Mouse (Mus musculus) layer of hippocampus, postnatal 36 days (tissue): ENCODE measurements around the gene Frem2. TPM values are rescaled to one million over a fixed set of nuclear protein-coding genes. Genes with fewer than 3 reads are reported as not detected.

Experiments
- DNase-seq, 2 experiments: peaks; one replicate each; pipeline ENCODE4 v3.0.0; 2022
- total RNA-seq, 2 experiments: library from RNA; stranded (reverse); gene quantifications; 2 replicates each; pipeline ENCODE4 v1.2.3; 2021

Frem2 gene
- total RNA-seq, result 1 to 10 TPM; 2.1 to 2.5 TPM

DNA sequence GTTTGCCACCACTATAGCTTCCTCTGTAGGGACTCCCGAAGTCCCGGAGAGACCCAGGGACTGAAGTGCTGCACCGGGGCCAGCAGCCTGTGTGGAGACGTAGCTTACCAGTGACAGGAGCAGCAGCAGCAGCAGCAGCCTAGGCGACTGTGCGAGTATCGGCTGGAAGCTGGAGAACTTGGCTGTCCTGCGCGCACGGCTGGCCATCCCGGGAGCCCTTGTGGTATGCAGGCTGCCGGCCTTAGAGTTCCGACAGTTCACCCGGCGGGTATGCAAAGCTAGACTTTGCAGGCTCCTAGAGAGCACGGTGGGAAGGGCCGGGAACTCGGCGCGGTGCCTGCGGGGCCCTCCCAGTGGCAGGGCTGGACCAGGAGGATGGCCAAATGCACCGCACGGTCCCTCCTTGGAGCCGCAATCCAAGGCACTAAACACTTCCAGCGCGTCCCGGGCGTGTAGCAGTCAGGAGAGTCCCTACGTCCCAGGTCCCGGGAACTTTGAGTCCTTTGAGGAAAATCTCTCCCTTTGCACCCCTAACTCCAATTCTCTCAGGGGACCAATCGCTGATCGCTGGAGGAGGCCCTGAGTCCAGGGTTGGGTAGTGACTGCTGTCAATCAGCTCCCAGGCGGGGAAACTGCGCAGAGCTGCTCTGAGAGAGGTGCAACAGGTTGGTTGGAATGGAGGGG lies at the start of gene Frem2:
Frem2 (minus strand) TSS at position 478 of the 684 bp plus-strand sequence.
- DNase-seq, result peak; percentile 48 to 61

DNA sequence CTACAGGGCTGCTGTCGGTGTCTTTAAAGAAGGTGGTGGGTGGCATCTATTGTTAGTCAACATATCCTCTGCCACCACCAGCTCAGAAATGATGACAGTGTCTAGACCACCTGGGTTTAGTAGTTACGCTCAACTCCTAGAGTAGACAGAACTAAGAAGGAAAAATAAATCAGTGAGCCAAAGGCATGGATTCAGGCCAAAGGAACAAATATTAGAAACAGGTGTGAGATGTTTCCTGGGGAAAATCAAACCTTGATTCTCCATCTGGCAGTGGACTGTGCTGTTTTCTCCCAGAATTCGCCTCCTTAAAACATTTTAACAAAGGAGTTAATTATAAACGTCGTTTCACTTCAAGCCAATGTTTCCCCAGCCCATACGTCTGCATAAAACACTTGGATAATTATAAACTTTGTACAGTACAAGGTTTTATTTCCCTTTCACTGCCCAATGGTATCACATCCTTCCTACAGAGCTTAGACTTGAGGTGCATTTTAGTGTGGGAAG lies 48.9 kb upstream of the Frem2 start:
- DNase-seq, result no peak

DNA sequence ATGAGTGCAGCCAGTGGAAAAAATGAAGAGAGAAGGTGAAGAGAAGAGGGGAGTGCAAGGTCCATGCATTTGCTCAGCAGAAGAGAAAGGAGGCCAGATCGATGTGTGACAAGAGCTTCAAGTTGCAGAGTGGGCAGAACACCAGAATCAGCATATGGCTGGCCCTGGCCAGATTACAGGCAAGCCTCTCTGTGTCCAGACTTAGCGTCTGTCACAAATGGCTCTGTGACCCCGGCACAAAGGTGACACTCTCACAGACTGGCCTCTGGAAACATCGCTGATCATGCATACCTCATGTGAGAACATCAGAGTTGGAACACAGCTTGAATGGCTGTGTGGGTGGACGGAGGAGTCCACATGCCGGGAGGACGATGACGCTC lies 46.0 kb upstream of the Frem2 start:
- no peak for DNase-seq

DNA sequence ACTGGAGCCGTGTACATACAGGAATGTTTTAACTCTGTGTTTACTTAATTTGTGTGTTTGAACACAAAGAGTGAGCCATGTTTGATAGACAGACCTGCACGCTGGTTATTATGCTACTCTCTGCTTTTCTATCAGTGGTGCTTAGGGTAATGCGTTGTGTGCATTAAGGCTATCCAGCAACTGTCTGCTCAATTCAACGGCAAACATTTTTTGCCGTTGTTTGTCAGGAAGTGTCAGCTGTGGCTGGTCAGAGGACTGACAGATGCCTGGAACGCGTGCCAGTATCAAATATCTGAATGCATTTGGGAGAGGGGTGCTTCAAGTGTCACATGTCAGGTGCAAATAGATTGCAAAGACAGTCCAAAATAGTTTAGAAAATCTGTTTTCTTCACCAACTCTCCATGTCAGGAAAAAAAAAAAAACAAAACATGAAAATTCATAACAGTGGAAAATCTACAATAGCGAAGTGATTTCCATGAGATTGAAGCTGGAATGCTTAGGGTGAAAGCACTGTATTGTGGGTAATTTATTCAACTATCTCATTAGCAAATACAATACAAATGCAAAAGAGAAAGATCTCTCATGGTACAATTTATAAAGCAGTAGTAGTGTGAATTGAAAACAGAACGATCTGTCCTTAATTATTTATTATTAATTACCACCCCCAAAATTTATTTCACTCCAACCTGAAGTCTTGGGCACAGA lies 45.4 kb upstream of the Frem2 start:
- DNase-seq, result no peak

DNA sequence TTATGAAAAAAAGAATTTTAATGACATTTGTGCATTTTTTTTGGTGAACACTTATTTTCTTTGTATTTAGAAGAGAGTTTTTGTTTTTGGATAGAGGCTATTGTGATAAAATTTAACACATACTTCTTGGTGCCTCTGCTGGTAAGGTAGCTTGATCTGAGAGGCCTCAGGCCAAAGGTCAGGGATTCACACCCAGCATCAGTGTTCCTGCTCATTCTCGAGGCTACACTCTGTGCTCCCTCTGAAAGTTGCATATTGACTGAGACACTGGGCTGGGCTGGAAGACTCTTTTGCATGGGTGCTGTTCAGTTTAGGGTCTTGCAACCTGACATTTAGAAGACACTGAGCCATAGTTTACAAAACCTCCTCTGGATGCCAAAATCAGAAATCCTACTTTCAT lies 44.8 kb upstream of the Frem2 start:
- DNase-seq, result no peak

DNA sequence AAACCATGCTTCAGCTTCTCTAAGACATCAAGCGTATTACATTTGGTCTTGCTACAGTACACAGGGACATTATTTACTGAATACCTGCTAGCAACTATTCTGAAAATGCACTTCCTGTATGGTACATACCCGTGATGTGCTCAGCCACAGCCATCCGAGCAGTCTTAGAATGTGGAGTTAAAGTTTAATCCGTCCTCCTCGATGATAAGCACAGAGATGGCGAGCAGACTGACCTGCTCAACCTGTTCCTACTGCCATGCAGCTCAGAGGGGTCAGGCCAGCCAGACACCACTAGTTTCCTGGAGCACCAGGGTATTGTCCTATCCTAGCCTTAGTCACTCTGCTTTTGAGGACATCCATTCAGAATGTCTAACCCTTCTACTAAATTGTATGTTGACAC lies 30.6 kb upstream of the Frem2 start:
- DNase-seq, result no peak

DNA sequence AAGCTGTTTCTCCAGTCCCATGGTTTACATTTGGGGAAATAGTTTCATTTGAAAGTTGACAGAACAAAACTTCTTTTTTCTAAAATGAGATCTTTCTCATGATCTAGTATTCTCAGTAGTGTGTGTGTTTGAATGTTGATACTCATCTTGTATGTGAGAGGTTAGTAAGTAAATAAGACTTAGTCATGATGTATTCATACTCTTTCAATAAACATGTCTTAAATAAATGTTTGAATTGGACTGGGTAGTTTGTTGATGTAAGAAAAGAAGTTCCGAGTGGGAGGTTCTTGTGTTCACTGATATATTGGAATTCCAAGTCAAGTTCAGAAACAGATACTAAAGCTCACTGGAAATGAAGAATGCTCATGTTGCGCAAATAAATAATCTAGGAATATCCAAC lies 25.1 kb upstream of the Frem2 start:
- no peak for DNase-seq

DNA sequence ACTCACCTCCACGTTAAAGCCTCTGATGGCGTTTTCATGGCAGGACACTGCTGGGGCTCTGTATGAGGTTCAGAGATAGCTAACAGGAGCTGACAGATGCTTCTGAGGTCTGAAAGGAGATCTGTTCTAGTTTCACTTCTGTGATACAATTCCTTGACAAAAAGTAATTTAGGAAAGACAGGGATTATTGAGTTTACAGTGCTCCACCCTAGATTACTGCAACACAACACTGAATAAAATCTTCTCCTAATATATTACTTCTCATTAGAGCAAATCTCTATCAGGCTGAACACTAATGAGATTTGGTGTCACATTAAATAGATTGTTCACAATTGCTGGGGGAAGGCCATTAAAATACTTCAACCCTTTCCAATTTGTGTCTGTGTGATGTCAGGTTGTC lies 23.7 kb upstream of the Frem2 start:
- no peak for DNase-seq

DNA sequence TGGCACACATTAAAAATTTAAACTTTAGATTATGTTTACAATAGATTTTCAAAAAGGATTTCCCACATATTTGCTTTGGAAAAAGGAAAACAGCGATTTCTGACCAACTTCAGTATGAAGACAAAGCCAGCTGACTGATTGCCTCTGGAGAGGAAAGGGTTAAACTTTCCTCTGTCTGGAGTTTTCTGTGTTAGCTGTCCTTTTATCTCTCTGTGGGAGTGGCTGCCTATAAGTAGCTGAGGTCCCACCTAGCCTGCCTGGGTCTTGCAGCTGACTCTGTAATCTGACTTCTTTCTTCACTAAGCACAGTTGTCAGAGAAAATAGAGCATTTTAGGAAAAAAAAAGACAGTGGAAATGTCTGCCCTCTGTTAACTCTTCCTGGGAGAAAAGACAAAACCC lies 17.1 kb upstream of the Frem2 start:
- no peak for DNase-seq

DNA sequence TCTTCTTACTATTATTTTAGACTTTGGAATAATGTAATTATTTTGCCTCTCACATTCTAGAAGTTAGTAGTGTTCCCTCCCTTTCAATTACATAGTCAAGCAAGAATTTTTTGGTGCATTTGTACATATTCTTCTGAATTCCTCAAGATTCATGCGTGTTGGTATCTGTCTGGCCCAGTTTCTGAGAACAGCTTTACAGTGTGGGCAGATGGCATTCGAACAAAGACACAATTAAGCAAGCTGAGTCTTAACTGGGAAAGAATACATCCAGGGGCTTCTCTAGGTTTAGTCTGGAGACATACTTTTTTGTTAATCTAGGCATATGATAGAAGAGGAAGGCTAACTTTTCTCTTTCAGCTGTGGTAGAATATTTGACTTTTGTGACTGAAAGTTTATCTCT lies 12.6 kb upstream of the Frem2 start:
- DNase-seq, result no peak

DNA sequence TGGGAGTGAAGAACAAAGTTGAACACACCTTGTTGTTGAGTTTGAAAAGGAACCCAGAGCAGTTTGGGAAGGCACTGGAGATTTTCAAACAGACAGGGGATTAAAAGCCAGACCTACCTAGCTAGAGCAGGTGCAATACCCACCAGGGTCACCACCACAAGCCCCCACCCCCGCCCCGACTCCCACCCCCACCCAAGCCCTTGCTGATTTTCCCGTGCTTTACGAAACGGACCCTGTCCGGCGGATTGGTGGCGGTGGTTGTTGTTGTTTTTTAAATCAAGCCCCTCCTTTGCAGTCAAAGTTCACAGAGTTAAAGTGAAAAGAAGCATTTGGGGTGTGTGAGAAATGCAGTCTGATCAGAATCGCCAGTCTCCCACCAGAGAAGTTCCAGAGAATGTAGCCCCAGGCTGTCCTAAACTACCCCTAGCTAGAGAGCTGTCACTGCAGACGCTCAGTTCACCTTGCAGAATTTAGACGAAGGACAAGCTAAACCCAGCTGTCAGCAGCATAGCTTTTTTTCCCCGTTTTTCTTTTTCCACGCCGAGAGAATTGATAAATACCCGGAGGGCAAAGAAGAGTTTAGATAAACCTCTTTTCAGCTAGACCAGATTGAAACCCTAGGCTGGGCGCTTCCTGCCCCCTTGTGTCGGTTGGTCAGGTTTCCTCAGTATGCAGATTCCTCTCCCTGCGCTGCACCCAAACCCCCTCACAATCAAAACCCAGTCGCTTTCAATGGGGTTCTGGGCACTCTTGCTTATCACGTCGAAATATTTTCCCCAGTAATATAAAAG lies 784 bp upstream of the Frem2 start:
- DNase-seq, result no peak

DNA sequence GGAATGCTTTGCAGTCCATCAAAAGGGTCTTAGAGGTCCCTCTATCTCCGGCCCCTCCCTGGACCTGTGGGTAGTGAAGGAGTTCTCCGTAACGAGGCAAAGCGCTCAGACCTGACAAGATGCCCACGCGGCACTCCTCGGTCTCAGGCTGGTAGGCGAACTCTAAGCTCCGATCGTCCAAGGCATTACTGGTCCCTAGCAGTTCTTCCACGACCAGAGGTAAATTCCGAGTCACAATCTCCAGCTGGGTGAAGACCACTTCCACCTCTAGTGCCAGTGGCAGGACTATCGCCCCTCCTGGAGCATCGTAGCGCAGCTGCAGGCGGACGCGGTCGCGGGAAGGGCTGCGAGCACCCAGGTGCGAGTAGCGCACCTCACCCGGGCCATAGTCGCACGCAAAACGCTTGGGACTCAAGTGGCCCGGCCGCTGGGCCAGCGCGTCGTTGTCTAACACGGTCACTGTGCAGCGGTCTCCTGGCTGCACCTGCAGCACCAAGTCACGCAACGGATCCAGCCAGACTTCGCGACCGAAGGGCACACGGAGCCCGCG lies 752 bp downstream of the Frem2 start:
- no peak for DNase-seq

DNA sequence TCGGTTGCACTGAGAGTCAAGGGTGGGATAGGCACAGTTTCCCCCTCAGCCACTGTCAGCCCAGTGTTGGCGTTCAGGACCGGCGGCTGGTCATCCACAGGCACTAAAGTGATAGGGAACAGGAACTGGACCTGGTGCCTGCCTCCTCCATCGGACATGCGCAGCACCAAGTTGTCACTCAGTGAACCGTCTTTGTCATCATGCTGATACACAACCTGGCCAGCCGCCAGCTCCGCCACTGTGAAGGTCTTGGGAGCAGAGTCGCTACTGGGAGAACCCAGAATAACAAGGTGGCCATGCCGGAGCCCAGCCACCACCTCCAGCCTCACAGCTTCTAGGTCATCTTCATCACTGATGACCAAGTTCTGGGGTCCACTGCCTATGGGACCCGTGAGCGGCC lies 1.8 kb downstream of the Frem2 start:
- no peak for DNase-seq

DNA sequence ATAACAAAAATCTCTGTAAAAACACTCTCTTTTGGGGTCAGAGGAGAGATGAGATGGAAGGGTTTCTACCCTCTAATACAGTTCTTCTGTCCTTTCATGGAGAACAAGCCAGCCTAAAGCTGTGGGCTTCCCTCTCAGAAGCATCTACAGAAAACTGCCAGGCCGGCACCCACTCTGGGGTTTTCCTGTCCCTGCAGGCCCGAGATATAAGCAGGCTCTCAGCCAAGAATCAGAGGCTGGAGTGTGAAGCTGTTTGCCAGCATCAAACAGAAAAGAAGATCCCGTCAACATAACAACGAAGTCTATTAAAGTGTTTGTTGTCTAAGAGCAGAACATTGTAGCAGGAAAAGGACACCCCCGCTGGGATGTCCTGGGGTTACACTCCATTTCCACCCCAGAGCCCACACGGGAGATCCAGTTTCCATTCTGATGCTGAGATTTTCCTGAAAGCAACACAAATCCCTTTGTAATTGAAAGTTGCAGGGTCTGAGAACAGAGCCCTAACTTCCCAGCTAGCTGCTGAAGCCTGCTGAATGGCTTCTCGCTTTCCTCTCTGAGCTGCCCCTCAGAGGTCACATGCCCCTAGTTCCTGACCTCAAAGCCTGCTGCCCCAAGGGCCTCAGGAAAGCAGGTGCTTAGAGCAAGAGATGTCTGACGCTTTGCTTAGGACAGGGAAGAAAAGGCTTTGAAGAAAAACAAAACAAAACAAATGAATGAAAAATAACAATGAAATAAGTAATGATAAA lies 7.0 kb downstream of the Frem2 start:
- DNase-seq, result no peak

DNA sequence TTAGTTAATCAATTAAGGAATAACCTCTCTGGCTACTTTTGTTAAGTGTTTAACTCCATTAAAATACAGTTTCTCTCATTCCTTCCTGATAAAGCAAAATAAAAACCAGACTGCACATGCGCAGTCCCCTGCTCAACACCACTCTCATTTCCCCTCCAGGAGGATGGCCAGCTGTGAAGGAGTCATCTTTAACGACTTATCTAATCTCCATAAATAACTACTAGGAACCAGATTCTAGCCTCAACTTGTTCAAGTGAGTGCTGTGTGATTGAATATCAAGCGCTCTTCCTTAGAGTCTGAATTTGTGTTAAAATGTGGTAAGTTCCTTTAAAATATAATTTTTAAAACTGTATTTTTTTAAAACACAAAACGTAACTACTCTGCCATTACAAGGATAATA lies 7.7 kb downstream of the Frem2 start:
- no peak for DNase-seq

DNA sequence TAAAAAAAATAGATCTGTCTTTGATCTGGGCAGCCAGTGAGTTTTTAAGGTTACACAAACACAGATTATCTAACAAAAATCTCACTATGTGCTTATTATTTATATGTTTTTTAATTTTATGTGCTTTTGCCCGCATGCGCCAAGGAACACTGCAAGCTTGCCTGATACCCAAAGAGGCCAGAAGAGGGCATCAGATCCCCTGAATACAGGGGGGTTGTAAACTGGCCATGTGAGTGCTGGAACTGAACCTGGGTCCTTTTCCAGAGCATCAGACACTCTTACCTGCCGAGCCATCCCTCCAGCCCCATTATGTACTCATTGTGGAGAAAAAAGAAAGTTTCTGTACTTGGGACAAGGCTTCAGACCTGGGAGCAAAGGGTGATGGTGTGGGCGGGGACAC lies 8.3 kb downstream of the Frem2 start:
- no peak for DNase-seq

DNA sequence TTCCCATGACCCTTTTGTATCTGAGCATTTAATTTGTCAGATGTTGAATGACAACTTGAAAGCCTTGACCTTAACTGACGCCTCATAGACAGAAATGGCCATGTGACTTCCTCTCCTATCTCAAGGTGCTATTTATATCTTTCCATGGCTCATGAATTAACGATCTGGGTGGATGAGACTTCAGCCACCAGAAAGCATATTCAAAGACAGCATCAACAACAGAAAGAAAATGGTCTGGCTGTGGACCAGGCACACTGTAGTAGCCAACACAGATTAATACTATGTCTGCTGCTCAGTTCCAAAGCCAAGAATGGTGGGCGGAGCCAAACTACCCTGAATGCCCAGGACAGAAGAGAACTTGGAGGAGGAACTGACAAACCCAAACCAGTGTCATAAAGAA lies 21.2 kb downstream of the Frem2 start:
- no peak for DNase-seq

DNA sequence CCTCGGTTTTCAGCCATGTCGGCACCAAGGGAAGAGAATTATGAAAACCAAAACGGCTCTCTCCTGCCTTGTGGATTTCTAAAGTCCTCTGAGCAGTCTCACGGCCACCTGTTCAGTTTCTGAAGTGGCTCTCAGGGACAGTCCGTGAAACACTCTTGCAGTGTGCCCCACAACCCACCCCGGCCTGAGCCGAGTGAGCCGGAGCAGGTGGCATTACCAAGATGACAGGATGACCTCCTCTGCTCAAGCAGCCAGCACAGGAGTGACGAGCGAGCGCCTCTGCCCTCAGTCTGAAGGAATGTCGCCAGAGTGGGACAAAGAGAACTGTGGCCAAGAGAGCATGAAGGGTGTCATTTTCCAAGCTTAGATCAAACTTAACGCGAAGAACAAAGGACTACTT lies 26.0 kb downstream of the Frem2 start:
- DNase-seq, result no peak

DNA sequence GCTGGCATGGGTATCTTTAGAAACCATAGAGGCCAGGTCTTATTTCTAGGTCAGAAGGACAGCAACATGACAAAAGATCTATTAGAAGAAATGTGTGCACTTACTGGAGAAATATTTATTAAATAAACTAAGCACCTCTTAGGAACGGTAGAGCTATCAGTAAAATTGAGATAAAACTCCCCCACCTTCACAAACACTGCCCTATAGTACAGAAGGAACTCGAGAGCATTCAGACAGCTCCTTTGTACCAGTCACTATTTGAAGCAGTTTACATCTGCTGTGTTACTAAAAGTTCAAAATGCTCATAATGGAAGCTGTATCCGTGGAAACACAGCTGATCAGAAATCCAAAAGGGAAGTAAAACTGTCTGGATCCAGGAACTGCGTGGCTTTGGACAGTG lies 26.5 kb downstream of the Frem2 start:
- DNase-seq, result no peak

DNA sequence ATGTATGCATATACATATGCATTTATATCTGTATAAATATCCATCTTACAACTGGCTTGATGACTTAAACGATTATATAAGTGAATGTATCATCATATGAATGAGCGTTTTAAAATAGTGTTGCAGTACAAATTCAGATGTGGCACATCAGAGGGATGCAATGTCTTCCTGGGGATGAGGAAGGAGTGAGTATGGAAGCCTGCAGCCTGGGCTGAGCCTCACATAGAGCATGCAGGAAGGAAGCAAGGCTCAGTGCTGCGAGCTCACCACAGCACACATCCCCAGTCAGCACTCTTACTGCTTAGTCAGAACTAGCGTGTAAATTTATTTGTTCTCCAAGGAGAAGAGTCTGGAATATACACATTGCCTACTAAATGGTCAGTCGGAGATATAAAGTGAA lies 27.2 kb downstream of the Frem2 start:
- DNase-seq, result no peak

DNA sequence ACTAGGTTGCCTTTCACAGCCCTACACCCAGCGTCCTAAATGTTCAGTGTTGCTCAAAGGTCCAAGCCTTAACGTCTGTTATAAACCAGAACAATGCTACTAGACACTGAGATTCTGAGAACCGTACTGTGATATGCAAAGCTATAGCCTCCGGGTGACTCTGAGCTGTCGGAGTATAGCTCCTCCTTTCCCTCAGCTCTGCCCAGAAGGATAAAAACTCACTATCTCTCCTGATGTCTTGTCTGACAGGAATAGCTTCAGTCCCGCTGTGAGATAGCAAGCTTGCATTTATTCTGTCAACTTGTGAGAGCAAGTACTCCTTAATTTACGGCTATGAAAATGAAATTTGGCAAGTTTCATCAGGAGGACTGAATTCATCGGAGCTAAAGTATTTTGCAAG lies 33.9 kb downstream of the Frem2 start:
- no peak for DNase-seq

DNA sequence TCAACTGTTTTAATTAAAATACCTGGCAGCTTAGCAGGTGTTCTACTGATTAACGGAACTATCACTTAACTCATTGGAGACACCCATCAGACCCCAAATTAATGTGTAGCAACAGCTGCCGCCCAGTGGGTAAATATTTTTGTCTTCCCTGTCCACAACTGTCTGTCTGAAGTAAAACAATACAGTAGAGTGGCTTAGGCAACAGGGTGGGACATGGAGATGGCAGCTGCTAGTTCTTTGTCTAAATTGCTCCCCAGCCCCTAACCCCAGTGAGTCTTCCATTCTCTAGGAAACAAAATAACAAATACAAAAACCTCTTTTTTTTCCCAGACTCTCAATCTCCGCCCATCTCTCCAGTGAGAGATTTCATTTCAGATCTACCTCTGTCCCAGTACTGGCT lies 36.2 kb downstream of the Frem2 start:
- DNase-seq, result no peak

DNA sequence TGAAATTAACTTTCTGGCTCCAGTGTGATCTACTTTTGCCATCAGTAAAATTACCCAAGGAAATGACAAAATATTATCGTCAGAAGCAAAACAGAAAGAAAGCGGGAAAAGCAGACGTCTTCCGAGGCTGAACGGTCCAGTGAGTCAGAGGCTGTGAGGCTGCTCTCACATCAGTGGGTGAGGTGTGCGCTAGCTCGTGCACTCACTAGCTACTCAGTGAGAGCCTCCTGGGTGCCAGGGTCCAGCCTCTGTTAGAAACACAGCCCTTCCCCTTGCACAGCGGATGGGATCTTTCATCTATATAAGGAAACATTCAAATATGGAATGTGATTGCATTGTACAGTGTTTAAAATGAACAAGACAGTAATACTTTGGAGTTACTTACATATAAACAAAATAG lies 36.8 kb downstream of the Frem2 start:
- no peak for DNase-seq
